Mouse (Mus musculus) stomach, postnatal 0 days (tissue): ENCODE data around the gene Clpp.

Experiments
- CTCF ChIP-seq: IDR thresholded peaks from 2 replicates; pipeline ENCODE4 v1.5.1; 2016; ENCODE audit warnings: antibody characterized with exemption, low read depth, mild to moderate bottlenecking, moderate library complexity
- EP300 ChIP-seq: optimal IDR thresholded peaks from 2 replicates; pipeline ENCODE3; 2016; ENCODE audit warnings: antibody characterized with exemption

- TF ChIP-seq CTCF (peak; percentile 64), EP300 (no peak)
These were observed 17.2 kb downstream of the Clpp start for GRCm38 (mm10) chr17:57007137-57007905.
